Mouse (Mus musculus) heart, embryonic 10.5 days (tissue): ENCODE data around the gene Tex44. TPM values are rescaled to one million over a fixed set of nuclear protein-coding genes. Genes with fewer than 3 reads are reported as not detected.
A peak's percentile ranks its signal among the peaks of the same experiment; 100 is the strongest.

ENCODE experiments used
- DNase-seq: peaks from one replicate; pipeline ENCODE4 v3.0.0-alpha.2; 2017; ENCODE audit warnings: low spot score
- H3K27ac ChIP-seq: fragments of 300-500 bp; sonication (generic); 2 replicates; pipeline ENCODE4 v1.5.1; 2016; ENCODE audit warnings: mild to moderate bottlenecking
- H3K27me3 ChIP-seq: fragments of 300-500 bp; sonication (generic); 2 replicates; pipeline ENCODE4 v1.6.1; 2016; ENCODE audit warnings: mild to moderate bottlenecking; ENCODE audit not compliant: poor library complexity, insufficient read depth, severe bottlenecking
- H3K36me3 ChIP-seq: fragments of 300-500 bp; sonication (generic); 2 replicates; pipeline ENCODE4 v1.6.1; 2016; ENCODE audit warnings: mild to moderate bottlenecking, moderate library complexity
- H3K4me1 ChIP-seq: fragments of 300-500 bp; sonication (generic); 2 replicates; pipeline ENCODE4 v1.6.1; 2016; ENCODE audit warnings: mild to moderate bottlenecking
- H3K4me3 ChIP-seq: fragments of 300-500 bp; sonication (generic); 2 replicates; pipeline ENCODE4 v1.5.1; 2016; ENCODE audit warnings: mild to moderate bottlenecking, moderate library complexity
- H3K9me3 ChIP-seq: fragments of 300-500 bp; sonication (generic); 2 replicates; pipeline ENCODE4 v1.6.1; 2016; ENCODE audit warnings: mild to moderate bottlenecking, moderate library complexity
- WGBS: fragments of 180-500 bp; shearing (Covaris S2); methylation state at CpG from one replicate; pipeline ENCODE4 v1.1.7; 2016; 5-methylcytosine and 5-hydroxymethylcytosine counted together
- polyA plus RNA-seq: library from polyadenylated mRNA; unstranded; fragments of >200 nt; fragmentation: Nextera tagmentation; extraction: Ambion mirVana; gene quantifications from 2 replicates; pipeline ENCODE4 v1.2.1, GENCODE M21; 2016

The Tex44 gene
- polyA plus RNA-seq, 1 experiment from 2014 or later: not detected

- WGBS: 53% methylated on average over 8 of the region's 8 CpGs
- no peaks in the 10 kb centered on the region for H3K27me3 ChIP-seq
- no peak for DNase-seq
- peaks cover 11% of the 10 kb centered on the region for H3K4me1 ChIP-seq
- no peak overlapping the region for H3K4me3 ChIP-seq
- H3K36me3 ChIP-seq: no peaks in the 10 kb centered on the region
- H3K9me3 ChIP-seq: no peaks in the 10 kb centered on the region
- H3K27ac ChIP-seq: peak overlapping the region; percentile 11; the same call in 1 of the 2 replicates
Observed at GRCm38 (mm10) chr1:86400096-86400754, 25.9 kb upstream of the Tex44 start.

GRCm38 (mm10) chr1:86404834-86405233 lies 21.3 kb upstream of the Tex44 start:
- no peaks in the 10 kb centered on the region for H3K27me3 ChIP-seq
- peaks cover 13% of the 10 kb centered on the region for H3K4me1 ChIP-seq
- DNase-seq: no peak
- no peaks in the 10 kb centered on the region for H3K9me3 ChIP-seq
- no peaks in the 10 kb centered on the region for H3K36me3 ChIP-seq
- no peak overlapping the region for H3K4me3 ChIP-seq
- H3K27ac ChIP-seq: no peak overlapping the region
- WGBS: 55% methylated on average over 5 of the region's 5 CpGs

GRCm38 (mm10) chr1:86406313-86406712 lies 19.8 kb upstream of the Tex44 start:
- no peaks in the 10 kb centered on the region for H3K9me3 ChIP-seq
- 73% methylated on average over 4 of the region's 4 CpGs for WGBS

GRCm38 (mm10) chr1:86406914-86407313 lies 19.2 kb upstream of the Tex44 start:
- H3K27ac ChIP-seq: no peak overlapping the region
- 64% methylated on average over 8 of the region's 8 CpGs for WGBS
- no peaks in the 10 kb centered on the region for H3K36me3 ChIP-seq
- peaks cover 4% of the 10 kb centered on the region; the same call in 1 of the 2 replicates for H3K4me1 ChIP-seq
- no peak overlapping the region for H3K4me3 ChIP-seq
- no peak for DNase-seq
- H3K9me3 ChIP-seq: no peaks in the 10 kb centered on the region
- H3K27me3 ChIP-seq: no peaks in the 10 kb centered on the region

More at GRCm38 (mm10) chr1:86406313-86406712, 19.8 kb upstream of the Tex44 start:
- Histone ChIP-seq H3K4me1 (peaks cover 4% of the 10 kb centered on the region; the same call in 1 of the 2 replicates), H3K27me3 (no peaks in the 10 kb centered on the region), H3K36me3 (no peaks in the 10 kb centered on the region), H3K27ac (no peak overlapping the region), H3K4me3 (no peak overlapping the region)
- DNase-seq: no peak

GRCm38 (mm10) chr1:86408515-86408914 lies 17.6 kb upstream of the Tex44 start:
- H3K36me3 ChIP-seq: no peaks in the 10 kb centered on the region
- 81% methylated on average over 10 of the region's 10 CpGs for WGBS

GRCm38 (mm10) chr1:86409476-86409875 lies 16.7 kb upstream of the Tex44 start:
- DNase-seq: no peak
- H3K36me3 ChIP-seq: no peaks in the 10 kb centered on the region
- H3K27ac ChIP-seq: no peak overlapping the region
- peaks cover 4% of the 10 kb centered on the region; the same call in 1 of the 2 replicates for H3K4me1 ChIP-seq
- 94% methylated on average over 2 of the region's 2 CpGs for WGBS
- no peak overlapping the region for H3K4me3 ChIP-seq
- no peaks in the 10 kb centered on the region for H3K9me3 ChIP-seq
- H3K27me3 ChIP-seq: 0 out of 2 replicates have a peak, but pooled peaks cover 3% of the 10 kb centered on the region

More at GRCm38 (mm10) chr1:86408515-86408914, 17.6 kb upstream of the Tex44 start:
- Histone ChIP-seq H3K9me3 (no peaks in the 10 kb centered on the region), H3K4me3 (no peak overlapping the region), H3K4me1 (peaks cover 4% of the 10 kb centered on the region; the same call in 1 of the 2 replicates), H3K27ac (no peak overlapping the region), H3K27me3 (no peaks in the 10 kb centered on the region)
- no peak for DNase-seq

GRCm38 (mm10) chr1:86414715-86415114 lies 11.4 kb upstream of the Tex44 start:
- DNase-seq: no peak
- Histone ChIP-seq H3K27me3 (0 out of 2 replicates have a peak, but pooled peaks cover 5% of the 10 kb centered on the region), H3K27ac (no peak overlapping the region), H3K9me3 (no peaks in the 10 kb centered on the region), H3K4me3 (no peak overlapping the region), H3K36me3 (no peaks in the 10 kb centered on the region), H3K4me1 (peaks cover 7% of the 10 kb centered on the region; the same call in 1 of the 2 replicates)
- 67% methylated on average over 5 of the region's 5 CpGs for WGBS

GRCm38 (mm10) chr1:86415144-86415543 lies 11.0 kb upstream of the Tex44 start:
- no peak for DNase-seq
- Histone ChIP-seq H3K4me1 (peaks cover 7% of the 10 kb centered on the region; the same call in 1 of the 2 replicates), H3K27me3 (0 out of 2 replicates have a peak, but pooled peaks cover 5% of the 10 kb centered on the region), H3K9me3 (no peaks in the 10 kb centered on the region), H3K36me3 (no peaks in the 10 kb centered on the region), H3K27ac (no peak overlapping the region), H3K4me3 (no peak overlapping the region)
- 54% methylated on average over 2 of the region's 2 CpGs for WGBS

- no peak for DNase-seq
- H3K27ac ChIP-seq: no peak overlapping the region
- 0 out of 2 replicates have a peak, but pooled peaks cover 5% of the 10 kb centered on the region for H3K27me3 ChIP-seq
- H3K36me3 ChIP-seq: no peaks in the 10 kb centered on the region
- 65% methylated on average over 7 of the region's 7 CpGs for WGBS
- H3K4me3 ChIP-seq: no peak overlapping the region
- H3K4me1 ChIP-seq: peaks cover 7% of the 10 kb centered on the region; the same call in 1 of the 2 replicates
- no peaks in the 10 kb centered on the region for H3K9me3 ChIP-seq
Observed at GRCm38 (mm10) chr1:86415612-86416184, 10.4 kb upstream of the Tex44 start.

GRCm38 (mm10) chr1:86416321-86416720 lies 9.8 kb upstream of the Tex44 start:
- Histone ChIP-seq H3K27ac (no peak overlapping the region), H3K4me1 (peaks cover 12% of the 10 kb centered on the region; the same call in 1 of the 2 replicates), H3K27me3 (0 out of 2 replicates have a peak, but pooled peaks cover 5% of the 10 kb centered on the region), H3K36me3 (no peaks in the 10 kb centered on the region), H3K4me3 (no peak overlapping the region), H3K9me3 (no peaks in the 10 kb centered on the region)
- no peak for DNase-seq
- WGBS: 52% methylated on average over 6 of the region's 6 CpGs

- H3K27me3 ChIP-seq: no peaks in the 10 kb centered on the region
- WGBS: 38% methylated on average over 10 of the region's 10 CpGs
- H3K9me3 ChIP-seq: no peaks in the 10 kb centered on the region
- H3K4me1 ChIP-seq: peaks cover 20% of the 10 kb centered on the region
- peak overlapping the region; percentile 62 for H3K27ac ChIP-seq
- H3K4me3 ChIP-seq: no peak overlapping the region
- no peak for DNase-seq
- no peaks in the 10 kb centered on the region for H3K36me3 ChIP-seq
Observed at GRCm38 (mm10) chr1:86421007-86421406, 5.1 kb upstream of the Tex44 start.

GRCm38 (mm10) chr1:86423879-86424278 lies 2.2 kb upstream of the Tex44 start:
- no peak overlapping the region for H3K27ac ChIP-seq
- DNase-seq: no peak
- H3K36me3 ChIP-seq: no peaks in the 10 kb centered on the region
- WGBS: 65% methylated on average over 5 of the region's 5 CpGs
- no peak overlapping the region for H3K4me3 ChIP-seq
- no peaks in the 10 kb centered on the region for H3K9me3 ChIP-seq
- no peaks in the 10 kb centered on the region for H3K27me3 ChIP-seq
- H3K4me1 ChIP-seq: peaks cover 17% of the 10 kb centered on the region

- H3K36me3 ChIP-seq: no peaks in the 10 kb centered on the region
- H3K4me1 ChIP-seq: peaks cover 17% of the 10 kb centered on the region
- H3K27me3 ChIP-seq: no peaks in the 10 kb centered on the region
- no peak overlapping the region for H3K27ac ChIP-seq
- WGBS: 85% methylated on average over 1 of the region's 1 CpGs
- H3K4me3 ChIP-seq: no peak overlapping the region
- H3K9me3 ChIP-seq: no peaks in the 10 kb centered on the region
- no peak for DNase-seq
Observed at GRCm38 (mm10) chr1:86424336-86424735, 1.8 kb upstream of the Tex44 start.
